Mouse (Mus musculus) layer of hippocampus, adult 11-12 months (tissue): Measurements from ENCODE around the gene Dpep2nb.
"Not testable (repeated sequence)": the region's sequence is repeated elsewhere in the genome, so short reads cannot be mapped to it uniquely, and the experiment has no call there.

Source experiments
- DNase-seq: peaks from one replicate; pipeline ENCODE4 v3.0.0; 2022; ENCODE audit warnings: low spot score

The Dpep2nb gene

GRCm38 (mm10) chr8:106006413-106006812, 638 bp upstream of the Dpep2nb start:
- no peak for DNase-seq

- DNase-seq = no peak
These were observed 1.1 kb downstream of the Dpep2nb start for GRCm38 (mm10) chr8:106004538-106005207.

- no peak for DNase-seq
These were observed 3.9 kb downstream of the Dpep2nb start for GRCm38 (mm10) chr8:106001908-106002307.

- no peak for DNase-seq
These were observed 6.8 kb downstream of the Dpep2nb start for GRCm38 (mm10) chr8:105998971-105999370.

- DNase-seq = peak; percentile 12
These were observed 9.4 kb downstream of the Dpep2nb start for GRCm38 (mm10) chr8:105996359-105996758.

GRCm38 (mm10) chr8:105993226-105993625, 12.5 kb downstream of the Dpep2nb start:
- DNase-seq = no peak

GRCm38 (mm10) chr8:105992499-105992898, 13.3 kb downstream of the Dpep2nb start:
- no peak for DNase-seq

- DNase-seq = no peak
These were observed 14.2 kb downstream of the Dpep2nb start for GRCm38 (mm10) chr8:105991546-105991945.

- peak; percentile 70 for DNase-seq
These were observed 14.9 kb downstream of the Dpep2nb start, which contains the start of gene Dus2 for GRCm38 (mm10) chr8:105990856-105991387. Gene Dus2, plus strand, starts transcription at chr8:105991337.

GRCm38 (mm10) chr8:105988546-105988945, 17.2 kb downstream of the Dpep2nb start:
- DNase-seq = no peak

- DNase-seq = not testable (repeated sequence)
These were observed 22.4 kb downstream of the Dpep2nb start for GRCm38 (mm10) chr8:105983406-105983805.

- DNase-seq = no peak
These were observed 24.6 kb downstream of the Dpep2nb start for GRCm38 (mm10) chr8:105981146-105981545.

- no peak for DNase-seq
These were observed 26.4 kb downstream of the Dpep2nb start, which contains the start of gene Dpep3 for GRCm38 (mm10) chr8:105979325-105979724. Gene Dpep3, minus strand, starts transcription at chr8:105979429.

GRCm38 (mm10) chr8:105975363-105975762, 30.4 kb downstream of the Dpep2nb start:
- DNase-seq = no peak

- no peak for DNase-seq
These were observed 34.6 kb downstream of the Dpep2nb start for GRCm38 (mm10) chr8:105971019-105971720.

GRCm38 (mm10) chr8:105969367-105969766, 36.4 kb downstream of the Dpep2nb start:
- no peak for DNase-seq

- DNase-seq = no peak
These were observed 39.0 kb downstream of the Dpep2nb start for GRCm38 (mm10) chr8:105966692-105967311.

- DNase-seq = no peak
These were observed 39.9 kb downstream of the Dpep2nb start, which contains the start of gene Slc12a4 for GRCm38 (mm10) chr8:105965905-105966341. Gene Slc12a4, minus strand, starts transcription at chr8:105966097.

- no peak for DNase-seq
These were observed 40.4 kb downstream of the Dpep2nb start for GRCm38 (mm10) chr8:105965266-105965904.

- no peak for DNase-seq
These were observed 41.1 kb downstream of the Dpep2nb start for GRCm38 (mm10) chr8:105964506-105965265.

- no peak for DNase-seq
These were observed 44.2 kb downstream of the Dpep2nb start for GRCm38 (mm10) chr8:105961536-105961935.
